Mouse (Mus musculus) brain, adult 10 weeks (tissue): ENCODE results near the gene Ltk. TPM values are rescaled to one million over a fixed set of nuclear protein-coding genes. Genes with fewer than 3 reads are reported as not detected.

ENCODE experiments used
- polyA plus RNA-seq: library from polyadenylated mRNA; stranded (reverse); fragments of 350-450 nt; fragmentation: Illumina TruSeq; extraction: RNeasy Lipid Tissue Mini Kit (QIAGEN cat#74804); gene quantifications from one replicate; pipeline ENCODE4 v1.2.3, GENCODE M21; 2015; ENCODE audit warnings: low read depth, low replicate concordance

The Ltk gene
- 22.9 TPM for polyA plus RNA-seq

GRCm38 (mm10) chr2:119760251-119760650, at the start of gene Ltk:
Gene Ltk, minus strand, starts transcription at chr2:119760431.

GRCm38 (mm10) chr2:119797279-119797783, 37.1 kb upstream of the Ltk start, which contains the start of gene Tyro3:
Gene Tyro3, plus strand, starts transcription at chr2:119797733.

GRCm38 (mm10) chr2:119787206-119787883, 27.1 kb upstream of the Ltk start, which contains the start of gene Rpap1:
Gene Rpap1, minus strand, starts transcription at chr2:119787537.

GRCm38 (mm10) chr2:119741581-119742411, 18.4 kb downstream of the Ltk start, which contains the start of gene Itpka:
Gene Itpka, plus strand, starts transcription at chr2:119742337.

Other genes starting within 250 kb of the Ltk start
- gene Exd1, start 212.8 kb downstream of the Ltk start, polyA plus RNA-seq = 0.80 TPM
- 149 TPM for gene Chp1, start 212.7 kb downstream of the Ltk start, polyA plus RNA-seq
- gene Nusap1, start 142.1 kb downstream of the Ltk start, polyA plus RNA-seq = 0.73 TPM
- gene Oip5, start 142.0 kb downstream of the Ltk start, polyA plus RNA-seq = 1.6 TPM
- 45.7 TPM for gene Ndufaf1, start 97.6 kb downstream of the Ltk start, polyA plus RNA-seq
- 40.0 TPM for gene Rtf1, start 85.4 kb downstream of the Ltk start, polyA plus RNA-seq
- gene Itpka, start 18.1 kb downstream of the Ltk start, polyA plus RNA-seq = 172 TPM
- 9.6 TPM for gene Rpap1, start 27.1 kb upstream of the Ltk start, polyA plus RNA-seq
- gene Tyro3, start 37.3 kb upstream of the Ltk start, polyA plus RNA-seq = 129 TPM
- gene Mga, start 136.8 kb upstream of the Ltk start, polyA plus RNA-seq = 26.0 TPM
- gene Mapkbp1, start 212.3 kb upstream of the Ltk start, polyA plus RNA-seq = 24.3 TPM